Mouse (Mus musculus) gastrocnemius, postnatal 14 days (tissue): Measurements from ENCODE around the gene Sdc4. TPM values are rescaled to one million over a fixed set of nuclear protein-coding genes. Genes with fewer than 3 reads are reported as not detected.

Source experiments
- DNase-seq: peaks from one replicate; pipeline ENCODE4 v3.0.0; 2021; ENCODE audit warnings: mixed read lengths
- intact Hi-C: fragments of 180-260 bp; cut with DNase I; formaldehyde crosslinking; loops from one replicate; pipeline ENCODE4 v1.15.1; 2025; ENCODE audit warnings: low total_unique reads
- long read RNA-seq, 2 experiments: library from polyadenylated mRNA; stranded (forward); transcript quantifications; one replicate each; pipeline ENCODE4 v2.0.0; 2021
- total RNA-seq, 2 experiments: library from RNA; stranded (reverse); gene quantifications; 2 replicates each; pipeline ENCODE4 v1.2.3; 2021

Sdc4 gene
- 10 to 100 TPM; 45.1 to 72.6 TPM for total RNA-seq
- long read RNA-seq, experiment 1, partial matches to known transcripts: 1 of 6 reads
- long read RNA-seq, experiment 1, other reads (novel, unspliced or antisense): 2 of 6 reads
- long read RNA-seq, experiment 2, partial matches to known transcripts: 0 of 7 reads
- long read RNA-seq, experiment 2, other reads (novel, unspliced or antisense): 5 of 7 reads

DNA sequence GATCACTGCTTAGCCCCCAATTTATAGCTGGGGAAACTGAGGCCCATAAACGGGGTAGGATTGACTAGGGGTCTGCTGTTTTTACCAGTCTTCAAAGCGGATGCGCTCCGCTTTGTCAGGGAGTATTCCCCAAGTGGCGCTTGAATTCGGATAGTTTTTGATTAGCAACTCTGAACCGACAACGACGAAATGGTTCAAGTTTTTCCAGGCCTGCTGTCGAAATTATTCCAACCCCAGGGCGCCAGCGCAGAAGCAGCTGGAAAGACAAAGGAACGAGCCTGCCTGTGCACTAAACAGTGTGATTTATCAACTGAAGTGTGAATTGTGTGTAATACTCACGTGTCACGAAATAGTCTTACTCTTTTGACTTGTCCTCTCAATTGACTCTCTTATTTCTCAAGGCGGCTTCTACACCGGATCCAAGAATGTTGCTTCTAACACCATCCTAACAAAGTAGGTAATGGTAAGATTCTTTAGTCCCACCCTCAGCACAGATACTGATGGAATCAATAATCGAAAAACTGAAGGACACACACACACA is at the start of gene Sdc4:
Sdc4 (minus strand) TSS at position 428 of the 541 bp plus-strand sequence.
- intact Hi-C loops: no loop called here
- no peak for DNase-seq

DNA sequence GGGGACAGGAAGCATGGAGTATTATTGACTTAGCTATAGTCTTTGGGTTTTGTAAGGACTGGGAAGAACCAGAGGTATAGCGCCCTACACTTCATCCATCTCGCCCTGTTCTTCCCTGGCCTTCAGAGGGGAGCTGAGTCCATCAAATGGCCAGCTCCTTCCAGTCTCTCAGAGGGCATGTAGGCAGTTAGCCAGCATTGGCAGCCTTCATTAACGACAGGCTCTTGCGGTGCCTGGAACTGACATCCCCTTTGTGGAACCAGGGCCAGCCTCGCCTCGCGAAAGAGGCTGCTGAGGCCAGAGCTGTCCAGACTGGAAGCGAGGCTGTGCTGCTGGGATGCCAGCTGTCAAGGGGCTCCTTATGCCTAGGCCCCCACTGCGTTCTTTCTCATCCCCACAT is 44.1 kb upstream of the Sdc4 start:
- intact Hi-C loops: no loop called here
- no peak for DNase-seq

DNA sequence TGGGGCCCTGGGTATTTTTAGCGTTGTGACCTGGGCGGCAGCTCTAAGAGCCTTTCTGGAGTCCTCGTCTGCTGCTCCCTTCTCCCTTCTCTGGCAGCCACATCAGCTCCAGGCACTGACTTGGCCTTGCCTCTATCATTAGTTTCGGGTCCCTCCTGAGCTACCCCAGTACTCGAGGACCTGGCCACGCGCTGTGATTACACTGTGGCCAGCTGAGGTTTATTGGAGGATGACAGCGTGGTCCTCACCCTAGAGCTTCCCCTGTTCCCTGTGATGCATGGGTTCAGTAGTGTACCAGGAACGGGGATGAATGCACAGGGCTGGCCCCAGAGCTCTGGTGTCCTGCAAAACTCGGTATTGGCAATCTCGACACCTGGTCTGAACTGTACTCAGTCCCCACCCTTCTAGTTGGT is 43.4 kb upstream of the Sdc4 start:
- intact Hi-C loops: no loop called here
- DNase-seq: no peak

DNA sequence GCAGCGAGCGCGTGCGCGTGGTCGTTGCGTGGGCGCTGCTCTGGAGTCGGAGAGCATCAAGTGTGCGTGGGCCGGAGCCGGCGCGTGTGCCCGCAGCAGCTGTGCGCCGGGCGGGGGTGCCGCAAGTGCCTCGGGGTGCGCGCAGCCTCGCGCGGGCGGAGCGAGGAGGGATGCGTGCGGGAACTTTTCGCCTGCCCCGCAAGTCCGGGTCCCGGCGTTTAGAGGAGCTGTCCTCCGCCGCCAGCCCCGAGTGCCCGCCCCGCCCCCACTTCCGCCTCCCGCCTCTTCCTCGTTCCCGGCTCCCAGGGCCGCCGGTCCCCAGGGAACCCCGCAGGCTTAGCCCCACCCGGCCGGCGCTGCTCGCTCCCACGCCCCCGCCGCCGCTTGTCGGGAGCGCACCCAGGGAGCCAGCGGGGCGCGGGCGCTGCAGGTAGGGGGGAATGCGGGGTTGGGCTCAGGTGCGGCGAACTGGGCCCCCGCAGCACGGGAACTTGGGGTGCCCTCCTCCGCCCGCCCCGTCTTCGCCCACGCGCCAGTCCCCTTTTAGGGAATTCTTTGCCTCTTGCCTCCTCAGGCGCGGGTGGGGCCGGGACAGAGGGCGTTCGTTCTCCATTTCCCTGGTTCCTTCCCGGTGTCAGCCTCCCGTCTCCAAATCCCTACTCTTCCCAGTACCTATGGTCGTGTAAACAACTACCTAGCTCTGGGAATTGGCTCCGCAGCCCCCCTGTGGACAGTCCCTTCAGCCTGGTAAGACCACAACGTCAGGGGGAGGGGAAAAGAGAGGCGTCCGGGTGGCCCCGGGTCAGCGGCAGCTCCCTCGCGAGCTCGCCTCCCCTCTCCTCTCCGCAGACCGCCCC is 42.8 kb upstream of the Sdc4 start:
- intact Hi-C loops: no loop called here
- DNase-seq: peak; percentile 68

DNA sequence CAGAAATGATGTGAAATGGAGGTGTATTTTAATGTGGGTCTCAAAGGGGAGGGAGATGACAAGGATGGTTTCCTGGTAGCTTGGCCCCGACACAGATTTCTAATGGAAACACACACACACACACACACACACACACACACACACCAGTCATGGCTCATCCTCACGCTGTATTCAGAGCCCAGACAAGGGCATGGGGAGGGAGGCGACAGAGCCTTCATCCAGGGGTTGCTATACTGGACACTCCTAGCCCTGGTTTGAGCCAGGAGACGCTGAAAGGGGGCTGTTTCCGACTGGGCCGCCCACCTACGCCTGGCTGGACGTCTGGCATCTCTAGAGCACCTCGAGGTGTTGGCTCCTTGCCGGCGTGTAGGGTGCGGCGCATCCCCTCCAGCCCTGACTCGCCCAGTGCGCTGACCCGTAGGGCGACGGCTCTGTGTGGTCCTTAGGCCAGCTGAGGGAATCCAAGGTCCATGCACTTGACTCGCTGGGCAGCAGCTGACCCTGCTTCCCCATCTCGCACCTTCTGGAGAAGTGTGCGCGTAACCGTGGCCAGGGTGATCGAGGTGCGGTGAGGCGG is 42.1 kb upstream of the Sdc4 start, which contains the start of gene Dbndd2:
Dbndd2 (plus strand) TSS at position 426 of the 577 bp plus-strand sequence.
- intact Hi-C loops: no loop called here
- DNase-seq: peak; percentile 45

DNA sequence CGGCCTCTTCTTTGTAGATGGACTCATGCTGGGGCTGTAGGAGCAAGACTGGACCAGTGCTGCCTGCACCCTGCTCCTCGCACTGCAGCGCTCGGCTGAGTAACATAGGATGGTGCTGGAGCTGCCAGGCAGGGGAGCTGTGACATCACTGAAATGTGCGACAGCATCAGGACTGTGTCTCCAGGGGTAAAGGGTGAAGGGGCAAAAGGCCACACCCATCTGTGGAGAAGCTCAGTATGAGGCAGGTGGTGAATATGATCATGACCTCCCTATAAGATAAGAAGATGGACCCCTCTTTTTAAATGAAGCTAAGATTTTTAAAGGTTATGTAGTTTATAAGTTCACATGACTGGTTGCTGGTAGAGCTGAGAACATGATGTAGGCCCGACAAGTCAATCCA is 29.9 kb upstream of the Sdc4 start, which contains the start of gene Trp53tg5:
Trp53tg5 (minus strand) TSS at position 101 of the 400 bp plus-strand sequence.
- DNase-seq: no peak
- intact Hi-C loops: loop anchor here (5.0 kb wide), 1 partner anchor 39 kb away; no protein-coding TSS in a partner anchor

DNA sequence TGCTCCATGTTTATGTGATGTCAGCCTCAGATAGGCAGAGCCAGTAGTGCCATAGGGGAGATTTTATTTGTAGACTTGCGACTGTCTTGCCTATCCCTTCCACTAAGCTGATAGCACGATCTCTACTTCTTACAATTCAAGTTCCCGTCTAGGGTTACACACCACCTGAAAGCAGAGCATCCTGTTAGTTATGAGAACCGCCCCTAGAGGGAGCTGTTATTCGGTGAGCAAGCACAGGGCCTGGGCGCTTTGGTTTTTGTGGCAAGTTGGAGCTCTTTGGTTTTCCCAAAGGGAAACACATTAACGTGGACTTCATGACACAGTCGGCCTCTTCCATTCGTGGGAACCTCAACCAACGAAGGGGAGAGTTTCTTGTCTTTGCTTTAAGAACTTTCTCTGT is 26.6 kb upstream of the Sdc4 start:
- intact Hi-C loops: loop anchor here (5.0 kb wide), 1 partner anchor 42 kb away; no protein-coding TSS in a partner anchor
- peak; percentile 42 for DNase-seq

DNA sequence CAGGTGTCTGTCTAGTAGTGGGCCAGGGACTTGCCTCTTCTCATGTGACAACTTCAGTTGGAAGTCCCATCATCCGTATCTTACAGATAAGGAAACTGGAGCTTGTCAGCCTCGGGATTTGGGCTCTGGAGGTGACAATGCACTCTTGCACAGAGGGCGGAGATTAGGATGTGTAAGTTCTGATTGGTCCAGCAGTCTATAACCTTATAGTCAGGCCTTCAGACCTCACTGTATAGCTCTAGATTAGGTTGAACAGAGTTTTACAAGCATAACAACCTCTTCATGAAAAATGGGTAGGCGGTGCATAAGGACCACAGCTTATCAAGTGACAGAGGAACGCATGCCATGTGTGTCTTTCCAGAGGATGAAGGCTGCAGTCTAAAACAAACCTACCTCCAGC is 23.1 kb upstream of the Sdc4 start:
- intact Hi-C loops: no loop called here
- no peak for DNase-seq

DNA sequence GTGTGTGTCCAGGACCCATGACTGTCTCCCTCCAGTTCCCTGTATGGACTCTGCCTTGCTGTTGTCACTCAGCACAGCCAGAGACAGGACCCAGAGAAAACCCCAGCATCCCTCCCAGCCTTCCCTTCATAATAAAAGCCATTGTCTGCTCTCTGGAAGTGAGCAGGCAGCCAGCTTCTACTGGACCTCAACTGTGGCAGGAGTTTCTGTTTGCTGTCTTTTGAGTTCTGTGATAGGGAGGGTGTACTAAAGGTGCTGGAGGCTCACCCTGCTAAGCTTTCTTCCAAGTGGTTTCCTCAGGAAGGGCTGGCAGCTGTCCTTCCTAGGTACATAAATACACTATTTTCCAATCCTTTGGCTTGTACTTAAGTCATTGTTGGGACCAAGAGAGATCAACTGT is 21.5 kb upstream of the Sdc4 start:
- DNase-seq: no peak
- intact Hi-C loops: no loop called here

DNA sequence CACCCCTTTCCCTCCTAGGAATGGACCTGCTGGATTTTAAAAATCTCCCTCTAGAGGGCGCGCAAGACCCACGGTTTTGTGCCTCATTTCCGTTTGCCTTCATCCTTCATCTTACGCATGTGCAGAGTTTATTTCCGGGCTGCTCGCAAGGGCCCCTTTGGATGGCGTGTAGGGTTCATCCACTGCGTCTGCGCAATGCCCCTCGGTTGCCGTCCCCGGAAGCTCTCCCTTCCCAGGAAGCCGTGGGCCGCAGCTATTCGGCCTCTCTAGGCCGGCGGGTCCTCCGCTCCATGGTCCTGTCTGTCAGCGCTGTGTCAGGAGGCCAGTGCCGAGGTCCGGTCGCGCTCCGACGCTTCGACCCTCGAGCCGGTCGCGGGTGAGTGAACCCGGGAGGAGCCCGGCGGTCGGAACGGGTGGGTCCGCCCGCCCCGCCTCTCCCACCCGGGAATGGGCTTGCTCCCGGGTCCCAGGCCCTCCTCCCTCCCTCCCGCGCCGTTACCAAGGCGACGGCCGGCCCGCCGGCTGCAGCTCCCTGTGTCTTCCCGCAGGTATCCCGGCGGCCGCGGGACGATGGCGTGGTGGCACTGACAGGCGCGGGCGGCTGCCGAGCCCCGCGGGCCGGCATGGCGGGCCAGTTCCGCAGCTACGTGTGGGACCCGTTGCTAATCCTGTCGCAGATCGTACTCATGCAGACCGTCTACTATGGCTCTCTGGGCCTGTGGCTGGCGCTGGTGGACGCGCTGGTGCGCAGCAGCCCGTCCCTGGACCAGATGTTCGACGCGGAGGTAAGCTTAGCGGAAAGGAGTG is 17.3 kb upstream of the Sdc4 start, which contains the start of gene Gm20458:
Gm20458 (plus strand) TSS at position 223 of the 807 bp plus-strand sequence.
- intact Hi-C loops: loop anchor here (5.0 kb wide), 1 partner anchor 44 kb away; no protein-coding TSS in a partner anchor
- peak; percentile 97 for DNase-seq

DNA sequence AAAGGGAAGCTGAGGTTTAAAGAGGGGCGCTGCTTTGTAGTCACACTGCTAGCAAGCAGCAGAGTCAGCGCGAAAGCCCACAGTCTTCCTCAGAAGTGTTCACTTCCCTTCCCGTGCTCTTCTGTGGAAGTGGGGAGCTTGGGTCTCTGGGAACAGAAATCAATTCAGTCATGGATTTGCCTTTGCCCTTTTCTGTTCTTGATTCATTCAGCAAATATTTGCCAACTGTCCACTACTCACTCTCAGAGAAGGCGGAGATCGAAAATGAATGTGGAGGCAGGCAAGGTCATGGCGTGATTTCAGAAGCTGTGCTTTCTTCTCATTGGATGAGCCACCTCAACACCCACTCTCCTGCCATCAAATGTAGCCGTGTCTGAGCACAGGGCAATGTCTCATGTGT is 14.8 kb upstream of the Sdc4 start:
- intact Hi-C loops: no loop called here
- no peak for DNase-seq

DNA sequence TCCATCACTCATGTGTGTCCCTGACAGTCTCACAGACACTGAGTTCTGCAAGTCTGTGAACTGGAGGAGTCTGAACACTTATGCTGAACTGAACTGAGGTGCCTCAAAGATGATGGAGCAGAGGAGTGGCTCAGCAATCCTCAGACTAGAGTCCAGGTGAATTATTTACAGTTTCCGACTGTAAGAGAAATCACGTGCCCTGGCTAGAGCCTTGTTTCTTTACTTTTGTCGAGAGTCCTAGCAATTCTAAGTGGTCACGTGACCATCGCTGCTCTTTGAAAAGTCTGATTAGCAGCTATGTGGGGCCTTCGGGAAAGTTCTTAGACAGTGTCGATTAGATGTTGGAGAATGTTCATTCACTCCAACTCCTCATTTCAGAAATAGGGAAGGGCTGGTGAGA is 14.3 kb upstream of the Sdc4 start:
- DNase-seq: no peak
- intact Hi-C loops: no loop called here

DNA sequence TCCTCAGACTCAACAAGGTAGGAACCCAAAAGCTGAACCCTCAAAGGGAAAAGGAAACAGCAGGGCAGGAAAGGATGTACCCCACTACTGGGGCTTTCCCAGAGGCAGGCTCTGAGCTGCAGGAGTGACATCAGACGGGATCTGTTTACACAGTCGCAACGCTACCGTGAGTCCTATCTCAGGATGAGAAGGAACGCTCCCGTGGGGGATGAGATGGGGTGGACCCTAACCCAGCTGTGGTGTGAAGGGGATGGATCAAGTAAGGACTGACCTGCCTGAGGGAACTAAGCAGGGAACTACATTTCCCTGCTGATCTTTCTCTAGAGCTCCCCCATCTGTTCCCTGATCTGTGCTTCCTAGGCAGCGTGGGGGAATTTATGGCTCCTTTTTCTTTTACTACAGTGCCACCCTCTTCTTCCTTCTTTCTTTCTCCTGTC is 13.2 kb upstream of the Sdc4 start, which contains the start of gene Sys1:
Sys1 (plus strand) TSS at position 101 of the 437 bp plus-strand sequence.
- intact Hi-C loops: no loop called here
- no peak for DNase-seq

DNA sequence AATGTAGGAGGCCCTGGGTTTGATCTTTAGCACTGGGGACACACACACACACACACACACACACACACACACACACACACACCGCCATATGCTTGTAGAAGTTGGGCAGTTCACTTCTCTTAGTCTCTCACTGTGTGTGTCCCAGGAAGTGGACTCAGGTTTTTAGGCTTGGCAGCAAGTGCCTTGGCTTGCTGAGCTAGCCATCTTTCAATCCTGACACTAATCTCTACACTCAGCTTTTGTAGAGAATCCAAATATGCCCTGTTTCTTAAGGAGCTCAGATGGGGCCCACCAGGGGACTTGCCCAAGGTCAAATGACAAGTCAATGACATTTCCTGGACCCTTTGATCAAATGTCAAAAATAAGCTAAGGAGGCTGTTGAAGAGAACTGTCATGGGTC is 12.7 kb upstream of the Sdc4 start:
- intact Hi-C loops: no loop called here
- no peak for DNase-seq

DNA sequence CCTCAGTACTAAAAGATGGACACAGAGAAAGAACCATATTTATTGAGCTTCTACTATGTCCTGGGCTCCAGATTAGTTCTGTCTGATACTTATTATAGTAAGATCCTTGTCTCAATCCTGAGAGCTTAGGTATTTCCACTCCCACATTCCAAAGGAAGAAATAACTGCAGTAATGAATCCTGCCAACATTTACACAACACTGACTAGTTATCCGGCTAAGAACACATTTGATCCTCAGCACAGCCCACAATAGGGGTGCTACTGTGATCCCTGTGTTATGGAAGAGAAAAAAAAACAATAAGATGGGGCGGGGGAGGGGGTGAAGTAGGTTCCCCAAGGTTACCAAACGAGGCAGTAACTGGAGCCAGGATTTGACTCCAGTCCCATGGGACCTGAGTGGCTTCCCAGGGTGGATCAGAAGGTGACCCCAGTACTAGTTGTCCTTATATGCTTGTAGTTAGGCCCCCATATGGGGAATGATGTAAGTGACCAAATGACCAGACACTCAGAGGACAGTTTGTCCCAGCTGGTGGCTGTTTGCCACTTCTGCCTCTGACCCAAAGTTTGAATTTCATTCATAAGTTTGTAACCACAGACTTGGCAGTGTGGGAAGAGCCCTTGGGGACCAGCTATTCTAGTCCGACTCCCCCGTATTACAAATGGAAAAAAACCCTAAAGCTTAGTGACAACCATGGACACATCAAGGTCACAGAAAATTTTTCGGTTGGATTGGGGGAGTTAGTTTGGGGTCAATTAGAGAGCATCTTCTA is 11.9 kb upstream of the Sdc4 start:
- intact Hi-C loops: no loop called here
- peak; percentile 60 for DNase-seq

DNA sequence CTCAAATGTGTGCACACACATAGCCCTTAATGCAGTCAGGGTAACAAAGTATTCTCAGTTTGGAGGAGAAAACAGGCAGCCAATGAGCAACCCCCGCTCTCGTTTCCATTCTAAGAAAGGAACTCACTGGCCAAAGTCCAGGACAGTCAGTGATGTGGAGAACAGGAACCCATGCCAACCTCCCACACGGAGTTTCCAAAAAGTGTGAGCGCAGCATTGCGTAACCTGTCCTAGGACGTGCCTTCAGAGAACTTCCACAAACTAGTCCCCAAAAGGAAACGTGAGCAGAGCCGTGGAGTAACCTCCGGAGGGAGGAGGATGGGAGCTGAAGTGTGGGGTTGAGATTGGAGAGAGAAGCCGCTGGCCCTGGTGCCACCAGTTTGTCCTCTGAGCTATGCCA is 11.2 kb upstream of the Sdc4 start:
- peak; percentile 66 for DNase-seq
- intact Hi-C loops: no loop called here

DNA sequence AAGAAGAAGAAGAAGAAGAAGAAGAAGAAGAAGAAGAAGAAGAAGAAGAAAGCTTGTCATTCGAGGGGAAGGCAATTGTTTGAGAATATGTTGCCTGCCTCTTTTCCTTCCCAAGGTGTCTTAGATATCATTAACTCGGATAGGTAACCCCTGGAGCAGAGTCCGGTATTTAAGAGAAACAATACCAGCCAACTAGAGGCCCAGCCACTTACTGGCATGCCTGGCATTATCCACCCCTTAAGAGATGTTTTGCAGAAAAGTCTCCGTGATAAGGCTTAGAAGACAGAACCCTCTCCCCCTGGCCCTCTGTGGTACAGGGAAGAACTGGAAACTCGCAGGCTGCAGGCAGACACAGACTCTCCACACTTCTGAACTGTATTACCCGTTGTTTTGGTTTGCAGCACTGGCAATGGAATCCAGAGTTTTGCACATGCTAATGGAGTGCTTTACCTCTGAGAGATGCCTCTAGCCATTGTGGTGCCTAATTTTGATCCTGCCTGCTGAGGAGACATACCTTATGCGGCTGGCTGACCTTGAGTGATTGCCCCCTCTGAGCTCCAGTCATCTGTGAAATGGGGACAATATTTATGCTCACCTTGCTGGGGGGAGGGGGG is 10.3 kb upstream of the Sdc4 start:
- DNase-seq: no peak
- intact Hi-C loops: no loop called here
